Mouse (Mus musculus) liver, embryonic 14.5 days (tissue): ENCODE measurements around the gene Glce.

Experiments
- CTCF ChIP-seq: IDR thresholded peaks from 2 replicates; pipeline ENCODE4 v1.5.1; 2016; ENCODE audit warnings: antibody characterized with exemption, low read depth, control low read depth
- EP300 ChIP-seq: IDR thresholded peaks from 2 replicates; pipeline ENCODE4 v1.6.1; 2016; ENCODE audit warnings: antibody characterized with exemption, low read depth

GRCm38 (mm10) chr9:62154551-62154950 is 32.1 kb upstream of the Glce start:
- TF ChIP-seq CTCF (no peak), EP300 (no peak)
